Mouse (Mus musculus) embryonic facial prominence, embryonic 10.5 days (tissue): ENCODE data around the gene Tapbpl. TPM values are rescaled to one million over a fixed set of nuclear protein-coding genes. Genes with fewer than 3 reads are reported as not detected.
A peak's percentile ranks its signal among the peaks of the same experiment; 100 is the strongest.

Experiments used
- DNase-seq: peaks from one replicate; pipeline ENCODE4 v3.0.0-alpha.2; 2017; ENCODE audit warnings: low spot score
- H3K27ac ChIP-seq: fragments of 300-500 bp; sonication (generic); replicated peaks from 2 replicates; pipeline ENCODE4 v1.5.1; 2016; ENCODE audit warnings: mild to moderate bottlenecking
- H3K27me3 ChIP-seq: fragments of 300-500 bp; sonication (generic); replicated peaks from 2 replicates; pipeline ENCODE4 v1.6.1; 2016; ENCODE audit warnings: low read depth, mild to moderate bottlenecking; ENCODE audit not compliant: poor library complexity, severe bottlenecking
- H3K36me3 ChIP-seq: fragments of 300-500 bp; sonication (generic); replicated peaks from 2 replicates; pipeline ENCODE4 v1.6.1; 2016; ENCODE audit warnings: mild to moderate bottlenecking, moderate library complexity
- H3K4me1 ChIP-seq: fragments of 300-500 bp; sonication (generic); 2 replicates; pipeline ENCODE4 v1.6.1; 2016
- H3K4me3 ChIP-seq: fragments of 300-500 bp; sonication (generic); 2 replicates; pipeline ENCODE4 v1.5.1; 2016; ENCODE audit warnings: mild to moderate bottlenecking, moderate library complexity
- H3K9me3 ChIP-seq: fragments of 300-500 bp; sonication (generic); 2 replicates; pipeline ENCODE4 v1.6.1; 2016; ENCODE audit warnings: mild to moderate bottlenecking
- WGBS: fragments of 180-500 bp; shearing (Covaris S2); methylation state at CpG from one replicate; pipeline ENCODE4 v1.1.7; 2016; 5-methylcytosine and 5-hydroxymethylcytosine counted together
- polyA plus RNA-seq: library from polyadenylated mRNA; unstranded; fragments of >200 nt; fragmentation: Nextera tagmentation; extraction: Ambion mirVana; gene quantifications from 2 replicates; pipeline ENCODE4 v1.2.1, GENCODE M21; 2016

The Tapbpl gene
- polyA plus RNA-seq, 1 experiment from 2014 or later = 1.6 TPM

DNA sequence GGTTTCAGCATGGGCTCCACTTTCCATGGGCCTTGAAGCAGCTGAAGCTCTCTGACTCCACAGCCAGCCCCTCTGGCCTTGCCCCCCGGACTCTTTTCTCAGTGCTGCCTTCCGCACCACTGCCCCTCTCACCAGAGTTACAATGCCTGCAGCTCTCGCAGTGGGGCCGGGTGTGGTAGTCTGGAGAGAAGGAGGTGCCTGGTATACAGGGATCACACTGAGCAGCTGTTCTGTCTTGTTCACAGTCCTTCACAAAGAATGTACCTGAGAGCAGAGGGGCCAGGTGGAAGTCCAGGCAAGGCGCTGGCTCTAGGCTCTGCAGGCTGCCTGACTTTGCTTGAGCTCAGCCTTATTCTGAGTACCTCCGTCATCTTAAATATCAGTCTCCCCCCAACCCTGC, 4.7 kb upstream of the Tapbpl start:
- Histone ChIP-seq H3K27ac (no peak overlapping the region), H3K27me3 (no peaks in the 10 kb centered on the region), H3K4me1 (peaks cover 32% of the 10 kb centered on the region), H3K4me3 (no peak overlapping the region), H3K9me3 (no peaks in the 10 kb centered on the region), H3K36me3 (no peaks in the 10 kb centered on the region)
- DNase-seq = no peak
- 62% methylated on average over 6 of the region's 6 CpGs for WGBS

GRCm38 (mm10) chr6:125234520-125234828, 2.8 kb upstream of the Tapbpl start:
- no peaks in the 10 kb centered on the region for H3K36me3 ChIP-seq
- 73% methylated on average over 5 of the region's 5 CpGs for WGBS
- no peaks in the 10 kb centered on the region for H3K27me3 ChIP-seq
- peaks cover 43% of the 10 kb centered on the region for H3K4me1 ChIP-seq
- no peak overlapping the region for H3K4me3 ChIP-seq
- no peaks in the 10 kb centered on the region for H3K9me3 ChIP-seq
- H3K27ac ChIP-seq = no peak overlapping the region; the same call in 1 of the 2 replicates
- DNase-seq = peak; percentile 24

- no peaks in the 10 kb centered on the region for H3K36me3 ChIP-seq
- DNase-seq = no peak
- H3K27ac ChIP-seq = no peak overlapping the region; the same call in 1 of the 2 replicates
- no peak overlapping the region for H3K4me3 ChIP-seq
- H3K27me3 ChIP-seq = no peaks in the 10 kb centered on the region
- peaks cover 43% of the 10 kb centered on the region for H3K4me1 ChIP-seq
- 62% methylated on average over 7 of the region's 7 CpGs for WGBS
- no peaks in the 10 kb centered on the region for H3K9me3 ChIP-seq
Observed at GRCm38 (mm10) chr6:125233816-125234519, 2.3 kb upstream of the Tapbpl start.

DNA sequence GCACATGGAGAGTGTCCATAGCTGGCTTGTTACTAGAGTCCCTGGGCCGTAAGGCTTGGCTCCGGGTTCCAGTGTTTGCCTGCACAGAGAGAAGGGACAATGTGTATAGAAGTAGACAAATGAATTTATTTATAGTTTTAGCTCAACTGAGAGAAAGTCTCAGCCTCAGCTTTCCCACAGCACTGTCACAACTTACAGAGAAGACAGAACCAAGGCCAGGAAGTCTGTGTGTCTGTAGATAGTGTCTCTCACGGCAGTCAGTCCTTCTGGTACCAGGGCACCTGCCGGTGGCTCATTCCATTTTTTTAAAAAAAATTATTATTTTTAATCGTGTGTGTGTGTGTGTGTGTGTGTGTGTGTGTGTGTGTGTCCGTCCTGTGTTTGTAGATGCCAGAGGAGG, 856 bp upstream of the Tapbpl start:
- no peak for DNase-seq

DNA sequence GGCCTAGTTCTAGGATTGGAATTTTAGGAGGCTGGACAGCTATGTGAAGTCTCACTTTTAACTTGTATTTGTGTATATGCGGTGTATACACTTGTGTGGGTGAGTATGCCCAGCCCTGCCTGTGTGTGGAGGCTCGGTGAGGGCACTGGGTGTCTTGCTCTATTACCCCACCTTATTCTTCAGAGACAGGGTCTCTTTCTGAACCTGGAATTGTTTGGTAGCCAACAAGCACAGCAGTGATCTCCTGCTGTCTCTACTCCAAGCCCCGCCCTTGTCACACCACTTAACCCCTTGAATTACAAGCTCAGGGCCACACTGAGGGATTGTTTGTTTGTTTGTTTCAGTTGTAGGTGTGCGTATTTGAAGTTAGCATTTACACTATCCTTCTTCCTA, 381 bp upstream of the Tapbpl start:
- 54% methylated on average over 4 of the region's 4 CpGs for WGBS
- DNase-seq = no peak

More for the DNA sequence above, 856 bp upstream of the Tapbpl start:
- Histone ChIP-seq H3K27me3 (no peaks in the 10 kb centered on the region), H3K4me3 (no peak overlapping the region), H3K4me1 (peaks cover 43% of the 10 kb centered on the region), H3K36me3 (no peaks in the 10 kb centered on the region), H3K9me3 (no peaks in the 10 kb centered on the region), H3K27ac (no peak overlapping the region)
- 80% methylated on average over 6 of the region's 6 CpGs for WGBS

DNA sequence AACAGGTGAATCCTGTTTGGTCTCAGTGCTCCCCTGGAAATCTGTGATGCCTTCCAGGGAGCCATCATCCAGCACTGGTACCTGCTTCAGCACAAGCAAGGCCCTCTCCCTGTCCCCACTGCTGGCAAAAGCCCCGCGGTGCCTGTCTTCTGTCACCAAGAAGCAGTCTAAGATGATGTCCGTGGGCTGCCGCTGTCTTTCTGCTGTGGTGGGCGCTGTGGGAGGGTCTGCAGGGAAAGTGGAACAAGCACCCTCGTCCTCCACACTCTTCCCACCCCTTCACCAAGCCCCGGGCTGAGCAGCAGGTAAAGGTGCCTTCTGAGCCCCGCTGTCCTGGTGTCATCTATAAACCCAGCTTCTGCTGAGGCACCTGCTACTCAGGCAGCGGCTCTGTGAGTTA, 1.1 kb downstream of the Tapbpl start:
- WGBS = 65% methylated on average over 9 of the region's 9 CpGs
- Histone ChIP-seq H3K27ac (0 out of 2 replicates have a peak overlapping the region, but pooled peaks have one; percentile 10), H3K4me1 (peaks cover 33% of the 10 kb centered on the region)

More for the DNA sequence above, 381 bp upstream of the Tapbpl start:
- no peaks in the 10 kb centered on the region for H3K36me3 ChIP-seq
- peak overlapping the region; percentile 78; the same call in 1 of the 2 replicates for H3K27ac ChIP-seq
- no peaks in the 10 kb centered on the region for H3K9me3 ChIP-seq
- peaks cover 42% of the 10 kb centered on the region for H3K4me1 ChIP-seq
- H3K27me3 ChIP-seq = no peaks in the 10 kb centered on the region
- H3K4me3 ChIP-seq = peak overlapping the region; percentile 59

GRCm38 (mm10) chr6:125225518-125226115, 6.0 kb downstream of the Tapbpl start:
- no peak overlapping the region for H3K27ac ChIP-seq
- H3K27me3 ChIP-seq = no peaks in the 10 kb centered on the region
- 82% methylated on average over 5 of the region's 5 CpGs for WGBS
- peaks cover 4% of the 10 kb centered on the region for H3K4me1 ChIP-seq
- no peaks in the 10 kb centered on the region for H3K9me3 ChIP-seq
- H3K4me3 ChIP-seq = no peak overlapping the region
- no peaks in the 10 kb centered on the region for H3K36me3 ChIP-seq
- DNase-seq = no peak

More for the DNA sequence above, 1.1 kb downstream of the Tapbpl start:
- H3K36me3 ChIP-seq = no peaks in the 10 kb centered on the region
- no peaks in the 10 kb centered on the region for H3K27me3 ChIP-seq
- H3K4me3 ChIP-seq = 0 out of 2 replicates have a peak overlapping the region, but pooled peaks have one; percentile 59
- H3K9me3 ChIP-seq = no peaks in the 10 kb centered on the region
- DNase-seq = no peak

DNA sequence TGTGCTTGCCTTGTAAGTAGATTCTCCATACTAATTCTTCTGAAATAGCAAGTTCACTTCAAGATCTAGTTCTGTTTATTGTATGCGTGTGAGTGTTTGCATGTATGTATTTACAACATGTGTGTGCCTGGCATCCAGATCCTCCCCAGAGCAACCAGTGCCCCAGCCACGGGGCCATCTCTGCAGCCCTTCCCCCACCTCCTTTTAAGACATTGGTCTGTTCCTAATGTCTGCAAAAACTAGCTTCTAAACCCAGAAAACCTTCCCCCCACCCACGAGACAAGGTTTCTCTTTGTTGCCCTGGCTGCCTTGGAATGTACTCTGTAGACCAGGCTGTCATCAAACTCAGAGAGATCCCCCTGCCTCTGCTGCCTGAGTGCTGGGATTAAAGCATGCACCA, 9.1 kb downstream of the Tapbpl start:
- DNase-seq = no peak
- 78% methylated on average over 3 of the region's 3 CpGs for WGBS
- no peaks in the 10 kb centered on the region for H3K36me3 ChIP-seq
- H3K4me3 ChIP-seq = no peak overlapping the region
- 0 out of 2 replicates have a peak, but pooled peaks cover 4% of the 10 kb centered on the region for H3K27me3 ChIP-seq
- no peaks in the 10 kb centered on the region for H3K4me1 ChIP-seq
- no peak overlapping the region for H3K27ac ChIP-seq
- no peaks in the 10 kb centered on the region for H3K9me3 ChIP-seq

DNA sequence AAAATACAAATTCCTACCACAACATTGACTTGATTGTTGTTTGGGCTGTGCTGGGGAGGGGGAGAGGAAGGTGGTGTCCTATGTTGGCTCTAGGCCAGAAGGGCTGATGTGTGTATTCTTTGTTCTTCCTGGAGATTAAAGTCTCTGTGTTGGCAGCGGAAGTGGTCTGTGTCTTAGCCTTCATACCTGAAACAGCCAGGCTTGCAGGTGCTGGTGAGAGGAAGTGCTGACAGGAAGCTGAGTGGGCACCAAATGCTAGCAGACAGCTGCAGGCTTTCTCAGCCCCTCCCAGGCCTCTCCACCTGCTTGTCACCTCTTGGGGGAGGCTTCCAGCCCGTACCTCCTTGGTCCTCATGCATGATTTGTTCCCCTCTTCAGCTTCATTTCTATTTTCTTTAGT, 9.5 kb downstream of the Tapbpl start:
- Histone ChIP-seq H3K4me3 (no peak overlapping the region), H3K27me3 (peaks cover 5% of the 10 kb centered on the region), H3K9me3 (no peaks in the 10 kb centered on the region), H3K4me1 (no peaks in the 10 kb centered on the region), H3K27ac (no peak overlapping the region), H3K36me3 (no peaks in the 10 kb centered on the region)
- WGBS = 91% methylated on average over 2 of the region's 2 CpGs
- no peak for DNase-seq

GRCm38 (mm10) chr6:125221115-125221745, 10.4 kb downstream of the Tapbpl start:
- Histone ChIP-seq H3K4me3 (no peak overlapping the region; the same call in 1 of the 2 replicates), H3K4me1 (peaks cover 4% of the 10 kb centered on the region), H3K36me3 (no peaks in the 10 kb centered on the region), H3K27me3 (peaks cover 14% of the 10 kb centered on the region), H3K9me3 (no peaks in the 10 kb centered on the region), H3K27ac (no peak overlapping the region)
- DNase-seq = no peak
- 91% methylated on average over 20 of the region's 20 CpGs for WGBS

GRCm38 (mm10) chr6:125218963-125219362, 12.7 kb downstream of the Tapbpl start:
- peaks cover 11% of the 10 kb centered on the region for H3K4me1 ChIP-seq
- H3K36me3 ChIP-seq = no peaks in the 10 kb centered on the region
- H3K27me3 ChIP-seq = peaks cover 17% of the 10 kb centered on the region
- WGBS = 80% methylated on average over 4 of the region's 4 CpGs
- peak; percentile 39 for DNase-seq
- H3K4me3 ChIP-seq = no peak overlapping the region
- no peak overlapping the region for H3K27ac ChIP-seq
- H3K9me3 ChIP-seq = no peaks in the 10 kb centered on the region

DNA sequence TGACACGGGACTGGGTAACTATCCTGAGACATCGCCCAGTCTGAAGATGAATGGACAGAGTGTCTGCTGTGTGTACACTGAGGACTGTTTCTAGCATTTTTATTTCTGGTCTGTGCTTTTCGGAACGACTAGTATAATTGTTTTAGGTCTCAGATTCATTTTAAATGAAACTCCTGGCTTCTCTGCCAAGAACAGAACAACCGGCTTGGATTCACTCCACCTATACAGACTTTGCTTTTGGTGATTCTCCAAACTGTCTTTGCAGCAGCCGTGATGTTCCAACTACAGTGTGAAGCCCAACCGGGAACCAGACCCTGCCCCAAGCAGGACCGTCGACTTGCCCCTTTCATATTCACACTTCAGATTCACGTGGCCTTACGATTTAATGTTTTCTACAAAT, 13.8 kb downstream of the Tapbpl start:
- Histone ChIP-seq H3K27ac (no peak overlapping the region), H3K4me3 (no peak overlapping the region), H3K27me3 (peaks cover 27% of the 10 kb centered on the region), H3K4me1 (peaks cover 11% of the 10 kb centered on the region), H3K36me3 (no peaks in the 10 kb centered on the region), H3K9me3 (no peaks in the 10 kb centered on the region)
- WGBS = 91% methylated on average over 11 of the region's 11 CpGs
- DNase-seq = no peak

- Histone ChIP-seq H3K27ac (no peak overlapping the region), H3K27me3 (peaks cover 34% of the 10 kb centered on the region), H3K36me3 (no peaks in the 10 kb centered on the region), H3K4me1 (peaks cover 11% of the 10 kb centered on the region), H3K4me3 (no peak overlapping the region), H3K9me3 (no peaks in the 10 kb centered on the region)
- 90% methylated on average over 2 of the region's 2 CpGs for WGBS
- no peak for DNase-seq
Observed at GRCm38 (mm10) chr6:125216898-125217297, 14.8 kb downstream of the Tapbpl start.
